Mouse (Mus musculus) midbrain, postnatal 0 days (tissue): ENCODE data around the gene Naa40. TPM values are rescaled to one million over a fixed set of nuclear protein-coding genes. Genes with fewer than 3 reads are reported as not detected.

Experiments
- ATAC-seq: fragments of 200-750 bp; cut with Nextera tagmentation; 2 replicates; pipeline ENCODE4 v1.8.0; 2017; ENCODE audit warnings: moderate number of reproducible peaks, mild to moderate bottlenecking, moderate TSS enrichment, moderate library complexity; ENCODE audit not compliant: low FRiP score
- DNase-seq: peaks from one replicate; pipeline ENCODE4 v3.0.0-alpha.2; 2015; ENCODE audit warnings: low spot score
- H3K27ac ChIP-seq: fragments of 300-500 bp; sonication (generic); 2 replicates; pipeline ENCODE4 v1.5.1; 2014; ENCODE audit warnings: low read depth, mild to moderate bottlenecking, low read length, mixed read lengths
- H3K27me3 ChIP-seq: fragments of 300-500 bp; sonication (generic); 2 replicates; pipeline ENCODE4 v1.6.1; 2014; ENCODE audit warnings: low read length, control low read depth, mixed read lengths; ENCODE audit not compliant: insufficient read depth
- H3K36me3 ChIP-seq: fragments of 300-500 bp; sonication (generic); 2 replicates; pipeline ENCODE4 v1.6.1; 2014; ENCODE audit warnings: low read length, control low read depth, mixed read lengths; ENCODE audit not compliant: insufficient read depth
- H3K4me1 ChIP-seq: fragments of 300-500 bp; sonication (generic); 2 replicates; pipeline ENCODE4 v1.6.1; 2014; ENCODE audit warnings: mild to moderate bottlenecking, control low read depth, antibody characterized with exemption, low read length, mixed read lengths; ENCODE audit not compliant: insufficient read depth
- H3K4me2 ChIP-seq: fragments of 300-500 bp; sonication (generic); 2 replicates; pipeline ENCODE4 v1.6.1; 2014; ENCODE audit warnings: low read depth, mild to moderate bottlenecking, low read length, mixed read lengths; ENCODE audit not compliant: poor library complexity, severe bottlenecking
- H3K4me3 ChIP-seq: fragments of 300-500 bp; sonication (generic); 2 replicates; pipeline ENCODE4 v1.5.1; 2014; ENCODE audit warnings: low read depth, mild to moderate bottlenecking, low read length, moderate library complexity
- H3K9ac ChIP-seq: fragments of 300-500 bp; sonication (generic); replicated peaks from 2 replicates; pipeline ENCODE4 v1.6.1; 2014; ENCODE audit warnings: mild to moderate bottlenecking, low read length, moderate library complexity, mixed read lengths; ENCODE audit not compliant: poor library complexity, severe bottlenecking
- H3K9me3 ChIP-seq: fragments of 300-500 bp; sonication (generic); 2 replicates; pipeline ENCODE4 v1.6.1; 2016; ENCODE audit warnings: low read length, control low read depth
- CTCF ChIP-seq: IDR thresholded peaks from 2 replicates; pipeline ENCODE4 v1.5.1; 2016; ENCODE audit warnings: antibody characterized with exemption, mild to moderate bottlenecking
- WGBS: fragments of 180-500 bp; shearing (Covaris S2); extraction: QIAGEN DNeasy Blood & Tissue Kit; methylation state at CpG from one replicate; pipeline ENCODE4 v1.1.7; 2014; 5-methylcytosine and 5-hydroxymethylcytosine counted together
- polyA plus RNA-seq: library from polyadenylated mRNA; unstranded; fragments of >200 nt; fragmentation: Nextera tagmentation; extraction: Ambion mirVana; gene quantifications from 2 replicates; pipeline ENCODE4 v1.2.1, GENCODE M21; 2015
- total RNA-seq: library from RNA; depleted of rRNA; stranded (reverse); fragments of >200 nt; gene quantifications from 2 replicates; pipeline ENCODE4 v1.2.3, GENCODE M21; 2014

Gene Naa40
- total and polyA plus RNA-seq, 2 experiments from 2014 or later, result 46.1 to 62.5 TPM

GRCm38 (mm10) chr19:7225096-7225690, 15.8 kb downstream of the Naa40 start:
- Histone ChIP-seq H3K27me3 (no peaks in the 10 kb centered on the region), H3K9me3 (no peaks in the 10 kb centered on the region), H3K9ac (no peak overlapping the region), H3K36me3 (peaks cover 34% of the 10 kb centered on the region), H3K27ac (no peak overlapping the region), H3K4me3 (no peak overlapping the region), H3K4me1 (no peaks in the 10 kb centered on the region), H3K4me2 (no peak overlapping the region)
- TF ChIP-seq CTCF, result no peak
- 84% methylated on average over 9 of the region's 9 CpGs for WGBS
- DNase-seq (no peak), ATAC-seq (no peak)

- no peak overlapping the region for H3K4me2 ChIP-seq
- H3K9me3 ChIP-seq, result no peaks in the 10 kb centered on the region
- no peaks in the 10 kb centered on the region for H3K4me1 ChIP-seq
- H3K27me3 ChIP-seq, result no peaks in the 10 kb centered on the region
- TF ChIP-seq CTCF, result no peak
- H3K9ac ChIP-seq, result no peak overlapping the region
- ATAC-seq, result no peak
- no peak overlapping the region for H3K4me3 ChIP-seq
- H3K36me3 ChIP-seq, result peaks cover 25% of the 10 kb centered on the region
- no peak overlapping the region for H3K27ac ChIP-seq
- 94% methylated on average over 3 of the region's 3 CpGs for WGBS
- no peak for DNase-seq
Measured at GRCm38 (mm10) chr19:7224253-7224652, 16.7 kb downstream of the Naa40 start.

- no peak for ATAC-seq
- TF ChIP-seq CTCF, result no peak
- no peak overlapping the region for H3K4me3 ChIP-seq
Measured at GRCm38 (mm10) chr19:7223488-7223887, 17.5 kb downstream of the Naa40 start.

GRCm38 (mm10) chr19:7222196-7222595, 18.8 kb downstream of the Naa40 start:
- WGBS, result 81% methylated on average over 6 of the region's 6 CpGs
- no peak for DNase-seq
- no peak overlapping the region for H3K27ac ChIP-seq
- no peak for ATAC-seq
- no peaks in the 10 kb centered on the region for H3K4me1 ChIP-seq
- no peak overlapping the region for H3K4me3 ChIP-seq
- no peak overlapping the region for H3K4me2 ChIP-seq
- H3K9me3 ChIP-seq, result no peaks in the 10 kb centered on the region
- H3K9ac ChIP-seq, result no peak overlapping the region
- no peaks in the 10 kb centered on the region for H3K27me3 ChIP-seq
- no peak for TF ChIP-seq CTCF
- H3K36me3 ChIP-seq, result peaks cover 9% of the 10 kb centered on the region

More at GRCm38 (mm10) chr19:7223488-7223887, 17.5 kb downstream of the Naa40 start:
- no peaks in the 10 kb centered on the region for H3K27me3 ChIP-seq
- H3K36me3 ChIP-seq, result peaks cover 21% of the 10 kb centered on the region
- H3K9me3 ChIP-seq, result no peaks in the 10 kb centered on the region
- H3K9ac ChIP-seq, result no peak overlapping the region
- H3K4me1 ChIP-seq, result no peaks in the 10 kb centered on the region
- H3K27ac ChIP-seq, result no peak overlapping the region
- H3K4me2 ChIP-seq, result no peak overlapping the region
- no peak for DNase-seq

- Histone ChIP-seq H3K36me3 (peaks cover 10% of the 10 kb centered on the region), H3K9ac (no peak overlapping the region), H3K27ac (no peak overlapping the region), H3K4me3 (no peak overlapping the region), H3K4me2 (no peak overlapping the region), H3K9me3 (no peaks in the 10 kb centered on the region), H3K27me3 (no peaks in the 10 kb centered on the region), H3K4me1 (peaks cover 8% of the 10 kb centered on the region; the same call in 1 of the 2 replicates)
- whole genome bisulfite sequencing, result 97% methylated on average over 5 of the region's 5 CpGs
- ATAC-seq (no peak), DNase-seq (no peak)
- TF ChIP-seq CTCF, result no peak
Measured at GRCm38 (mm10) chr19:7218753-7219152, 22.2 kb downstream of the Naa40 start.

GRCm38 (mm10) chr19:7217926-7218267, 23.1 kb downstream of the Naa40 start:
- peaks cover 10% of the 10 kb centered on the region for H3K36me3 ChIP-seq
- peaks cover 8% of the 10 kb centered on the region; the same call in 1 of the 2 replicates for H3K4me1 ChIP-seq
- H3K27me3 ChIP-seq, result no peaks in the 10 kb centered on the region
- TF ChIP-seq CTCF, result no peak
- 12% methylated on average over 6 of the region's 6 CpGs for WGBS
- no peak overlapping the region for H3K9ac ChIP-seq
- H3K27ac ChIP-seq, result no peak overlapping the region
- H3K4me2 ChIP-seq, result peak overlapping the region; percentile 44
- no peaks in the 10 kb centered on the region for H3K9me3 ChIP-seq
- ATAC-seq, result no peak
- DNase-seq, result no peak
- peak overlapping the region; percentile 59; the same call in 1 of the 2 replicates for H3K4me3 ChIP-seq
